Mouse (Mus musculus) T-helper 1 cell (primary cell): ENCODE data around the gene Pomt2.
"Not testable (repeated sequence)": the region's sequence is repeated elsewhere in the genome, so short reads cannot be mapped to it uniquely, and the experiment has no call there.

Source experiments
- in situ Hi-C: fragments of 300-600 bp; cut with MboI, MseI; formaldehyde crosslinking; loops from one replicate; pipeline ENCODE4 v1.15.1; 2025; ENCODE audit warnings: high pct_unique_total_duplicates

Gene Pomt2

GRCm38 (mm10) chr12:87147395-87148089 is at the start of gene Pomt2:
Pomt2 (minus strand) TSS chr12:87147968.
- in situ Hi-C loops = loop anchor here (10.0 kb wide), 1 partner anchor 117 kb away; the partner anchor contains the start of genes Ahsa1 and Vipas39

- in situ Hi-C loops = loop anchor here (5.0 kb wide), 1 partner anchor 66 kb away; no protein-coding TSS in a partner anchor
Measured at GRCm38 (mm10) chr12:87196310-87196709, 48.5 kb upstream of the Pomt2 start.

- in situ Hi-C loops = loop anchor here (5.0 kb wide), 1 partner anchor 67 kb away; no protein-coding TSS in a partner anchor
Measured at GRCm38 (mm10) chr12:87195069-87195468, 47.3 kb upstream of the Pomt2 start.

GRCm38 (mm10) chr12:87193008-87193407 is 45.2 kb upstream of the Pomt2 start:
- in situ Hi-C loops = no loop called here

GRCm38 (mm10) chr12:87177631-87178030 is 29.9 kb upstream of the Pomt2 start:
- in situ Hi-C loops = no loop called here

- in situ Hi-C loops = no loop called here
Measured at GRCm38 (mm10) chr12:87175194-87175946, 27.6 kb upstream of the Pomt2 start.

- in situ Hi-C loops = no loop called here
Measured at GRCm38 (mm10) chr12:87160815-87161214, 13.0 kb upstream of the Pomt2 start.

GRCm38 (mm10) chr12:87160310-87160709 is 12.5 kb upstream of the Pomt2 start:
- in situ Hi-C loops = no loop called here

- in situ Hi-C loops = no loop called here
Measured at GRCm38 (mm10) chr12:87158099-87158498, 10.3 kb upstream of the Pomt2 start.

GRCm38 (mm10) chr12:87157361-87157760 is 9.6 kb upstream of the Pomt2 start:
- in situ Hi-C loops = no loop called here

GRCm38 (mm10) chr12:87154448-87154847 is 6.7 kb upstream of the Pomt2 start:
- in situ Hi-C loops = not testable (repeated sequence)

- in situ Hi-C loops = loop anchor here (10.0 kb wide), 1 partner anchor 115 kb away; the partner anchor contains the start of genes Ahsa1 and Vipas39
Measured at GRCm38 (mm10) chr12:87149471-87149870, 1.7 kb upstream of the Pomt2 start.

- in situ Hi-C loops = loop anchor here (10.0 kb wide), 1 partner anchor 117 kb away; the partner anchor contains the start of genes Ahsa1 and Vipas39
Measured at GRCm38 (mm10) chr12:87148136-87148535, 368 bp upstream of the Pomt2 start.

- in situ Hi-C loops = loop anchor here (10.0 kb wide), 1 partner anchor 118 kb away; the partner anchor contains the start of genes Ahsa1 and Vipas39
Measured at GRCm38 (mm10) chr12:87146966-87147365, 802 bp downstream of the Pomt2 start, which contains the start of gene Gstz1. Gstz1 (plus strand) TSS chr12:87147165.

GRCm38 (mm10) chr12:87142156-87142555 is 5.6 kb downstream of the Pomt2 start:
- in situ Hi-C loops = loop anchor here (10.0 kb wide), 1 partner anchor 123 kb away; the partner anchor contains the start of genes Ahsa1 and Vipas39

GRCm38 (mm10) chr12:87138768-87139167 is 9.0 kb downstream of the Pomt2 start:
- in situ Hi-C loops = loop anchor here (5.0 kb wide), 1 partner anchor 74 kb away; no protein-coding TSS in a partner anchor

GRCm38 (mm10) chr12:87138342-87138701 is 9.4 kb downstream of the Pomt2 start:
- in situ Hi-C loops = loop anchor here (5.0 kb wide), 1 partner anchor 74 kb away; no protein-coding TSS in a partner anchor

- in situ Hi-C loops = loop anchor here (5.0 kb wide), 1 partner anchor 75 kb away; no protein-coding TSS in a partner anchor
Measured at GRCm38 (mm10) chr12:87137439-87138341, 10.1 kb downstream of the Pomt2 start.

- in situ Hi-C loops = no loop called here
Measured at GRCm38 (mm10) chr12:87132784-87133183, 15.0 kb downstream of the Pomt2 start.

GRCm38 (mm10) chr12:87132210-87132609 is 15.6 kb downstream of the Pomt2 start:
- in situ Hi-C loops = no loop called here

GRCm38 (mm10) chr12:87131619-87132018 is 16.1 kb downstream of the Pomt2 start:
- in situ Hi-C loops = no loop called here
